Comparison of ENCODE assay signal across 8 mouse cellular contexts in genomic region chr19:6118677-6119185, GRCm38 (mm10). TPM values are rescaled to one million over a fixed set of nuclear protein-coding genes. Genes with fewer than 3 reads are reported as not detected.
DNase-seq lines count a peak whose midpoint lies in the region; ATAC-seq and TF ChIP-seq lines count a peak whose summit lies in the region.

No protein-coding gene starts in this region.

- 0 out of 2 replicates have a peak, but pooled peaks have one; percentile 2 for ATAC-seq in heart, embryonic 14.5 days (ENCODE audit: insufficient number of reproducible peaks, insufficient read depth, low FRiP score, low read depth)
- ATAC-seq in liver, embryonic 11.5 days (replicated peaks; ENCODE audit: low FRiP score): no peak
- ATAC-seq in stomach, embryonic 16.5 days (ENCODE audit: insufficient read depth, low FRiP score): peak; percentile 11; the same call in 1 of the 2 replicates

- no peak for TF ChIP-seq CTCF in ES-Bruce4 (IDR thresholded peaks at IDR 0.05; ENCODE audit: low read depth, low read length)

- H3K36me3 ChIP-seq in heart, embryonic 14.5 days (ENCODE audit: control insufficient read depth, insufficient read depth, low read length): peaks cover 33% of the 10 kb centered on the region
- H3K36me3 ChIP-seq in ES-Bruce4 (ENCODE audit: control insufficient read depth, insufficient read depth, low read length, poor library complexity, severe bottlenecking): peaks cover 14% of the 10 kb centered on the region
- H3K36me3 ChIP-seq in forebrain, embryonic 10.5 days (replicated peaks): peaks cover 40% of the 10 kb centered on the region
- H3K36me3 ChIP-seq in liver, embryonic 11.5 days (ENCODE audit: control insufficient read depth, insufficient read depth, low read length): peaks cover 17% of the 10 kb centered on the region; the same call in 1 of the 2 replicates
- H3K36me3 ChIP-seq in stomach, embryonic 16.5 days (ENCODE audit: control insufficient read depth, insufficient read depth, low read length): 0 out of 2 replicates have a peak, but pooled peaks cover 8% of the 10 kb centered on the region

- peak overlapping the region; percentile 66 to 78 for H3K4me3 ChIP-seq in heart, embryonic 14.5 days (ENCODE audit: control insufficient read depth in 1 of 2, insufficient read depth in 1 of 2, low read depth in 1 of 2, low read length in 2 of 2)
- peak overlapping the region; percentile 57 for H3K4me3 ChIP-seq in ES-Bruce4 (ENCODE audit: low read depth, low read length)
- peak overlapping the region; percentile 96 for H3K4me3 ChIP-seq in forebrain, embryonic 10.5 days
- H3K4me3 ChIP-seq in liver, embryonic 11.5 days (ENCODE audit: low read depth, low read length): peak overlapping the region; percentile 82
- peak overlapping the region; percentile 90 for H3K4me3 ChIP-seq in stomach, embryonic 16.5 days (replicated peaks; ENCODE audit: low read length)

- no peaks in the 10 kb centered on the region for H3K27me3 ChIP-seq in heart, embryonic 14.5 days (ENCODE audit: control insufficient read depth, insufficient read depth, low read length)
- H3K27me3 ChIP-seq in ES-Bruce4 (ENCODE audit: control insufficient read depth, insufficient read depth, low read length, poor library complexity, severe bottlenecking): no peaks in the 10 kb centered on the region
- H3K27me3 ChIP-seq in forebrain, embryonic 10.5 days (ENCODE audit: poor library complexity, severe bottlenecking): no peaks in the 10 kb centered on the region
- H3K27me3 ChIP-seq in liver, embryonic 11.5 days (replicated peaks; ENCODE audit: control insufficient read depth, insufficient read depth, low read length): no peaks in the 10 kb centered on the region
- H3K27me3 ChIP-seq in stomach, embryonic 16.5 days (ENCODE audit: control insufficient read depth, insufficient read depth, low read length): no peaks in the 10 kb centered on the region

- no peak for TF ChIP-seq POLR2A in ES-Bruce4 (IDR thresholded peaks at IDR 0.05; ENCODE audit: insufficient read depth, low read length)

- no peaks in the 10 kb centered on the region for H3K9me3 ChIP-seq in heart, embryonic 14.5 days (ENCODE audit: control insufficient read depth, low read length)
- H3K9me3 ChIP-seq in ES-Bruce4 (replicated peaks; ENCODE audit: control insufficient read depth, insufficient read depth, low read length, poor library complexity, severe bottlenecking): no peaks in the 10 kb centered on the region
- H3K9me3 ChIP-seq in forebrain, embryonic 10.5 days: no peaks in the 10 kb centered on the region
- H3K9me3 ChIP-seq in liver, embryonic 11.5 days (ENCODE audit: control insufficient read depth, low read length): no peaks in the 10 kb centered on the region
- no peaks in the 10 kb centered on the region for H3K9me3 ChIP-seq in stomach, embryonic 16.5 days (replicated peaks; ENCODE audit: control insufficient read depth, low read length)

- no peak for DNase-seq in heart, postnatal 4 days
- DNase-seq in forebrain, embryonic 10.5 days (ENCODE audit: extremely low spot score, low spot score): no peak
- DNase-seq in liver, embryonic 11.5 days (ENCODE audit: low spot score): no peak
- no peak for DNase-seq in gastrocnemius, adult 18-20 months (ENCODE audit: low spot score)
- DNase-seq in MN1 (ENCODE audit: low spot score): no peak

- H3K4me2 ChIP-seq in heart, embryonic 14.5 days (ENCODE audit: low read length): peak overlapping the region; percentile 85
- peak overlapping the region; percentile 85 for H3K4me2 ChIP-seq in liver, embryonic 11.5 days
- H3K4me2 ChIP-seq in stomach, embryonic 16.5 days (ENCODE audit: low read depth, low read length): peak overlapping the region; percentile 87

- no peak for TF ChIP-seq EP300 in ES-Bruce4 (IDR thresholded peaks at IDR 0.05; ENCODE audit: insufficient read depth, low read depth, low read length)

- H3K27ac ChIP-seq in heart, embryonic 14.5 days (replicated peaks in 1 of 2; ENCODE audit: control insufficient read depth in 1 of 2, insufficient read depth in 1 of 2, low read depth in 2 of 2, low read length in 2 of 2): peak overlapping the region; percentile 70 to 96
- H3K27ac ChIP-seq in ES-Bruce4 (ENCODE audit: insufficient read depth, low read length): peak overlapping the region; percentile 72
- peak overlapping the region; percentile 98 for H3K27ac ChIP-seq in forebrain, embryonic 10.5 days
- peak overlapping the region; percentile 98; the same call in 1 of the 2 replicates for H3K27ac ChIP-seq in liver, embryonic 11.5 days (ENCODE audit: low read depth, low read length)
- H3K27ac ChIP-seq in stomach, embryonic 16.5 days (ENCODE audit: low read length): peak overlapping the region; percentile 98

- peak overlapping the region; percentile 92 for H3K9ac ChIP-seq in heart, embryonic 14.5 days (ENCODE audit: low read length)
- peak overlapping the region; percentile 86; the same call in 1 of the 2 replicates for H3K9ac ChIP-seq in ES-Bruce4 (ENCODE audit: low read depth, poor library complexity, severe bottlenecking)
- peak overlapping the region; percentile 93; the same call in 1 of the 2 replicates for H3K9ac ChIP-seq in liver, embryonic 11.5 days (ENCODE audit: low read depth, low read length)
- peak overlapping the region; percentile 92 for H3K9ac ChIP-seq in stomach, embryonic 16.5 days (ENCODE audit: low read length)

- WGBS in heart, embryonic 14.5 days: 1% methylated on average over 8 of the region's 8 CpGs
- WGBS in forebrain, embryonic 10.5 days: under 1% methylated on average over 8 of the region's 8 CpGs
- 6% methylated on average over 8 of the region's 8 CpGs for WGBS in liver, embryonic 11.5 days
- under 1% methylated on average over 8 of the region's 8 CpGs for WGBS in stomach, embryonic 16.5 days

- H3K4me1 ChIP-seq in heart, embryonic 14.5 days (ENCODE audit: control insufficient read depth in 2 of 2, insufficient read depth in 2 of 2, low read length in 2 of 2): peaks cover 10 to 19% of the 10 kb centered on the region in 2 experiments
- peaks cover 2% of the 10 kb centered on the region for H3K4me1 ChIP-seq in ES-Bruce4 (ENCODE audit: control insufficient read depth, insufficient read depth, low read length)
- H3K4me1 ChIP-seq in forebrain, embryonic 10.5 days: peaks cover 46% of the 10 kb centered on the region
- peaks cover 10% of the 10 kb centered on the region for H3K4me1 ChIP-seq in liver, embryonic 11.5 days (replicated peaks; ENCODE audit: control insufficient read depth, insufficient read depth, low read length)
- peaks cover 17% of the 10 kb centered on the region; the same call in 1 of the 2 replicates for H3K4me1 ChIP-seq in stomach, embryonic 16.5 days (ENCODE audit: control insufficient read depth, insufficient read depth, low read length)

RNA-seq across cellular contexts. Expression of gene Sac3d1, which starts 0.3 kb away (rescaled TPM):
- polyA plus RNA-seq in heart, embryonic 14.5 days (2014; fragmentation: Nextera tagmentation; extraction: Ambion mirVana): 36.0 and 36.3 TPM in 2 replicates
- total RNA-seq in heart, postnatal 4 days (2021): 10 to 100 TPM; 17.4 to 17.6 TPM
- polyA plus RNA-seq in ES-Bruce4 (2011; ENCODE audit: insufficient read depth, insufficient read length, low read depth, missing spikeins): 13.5 and 17.6 TPM in 2 replicates
- 64.2 and 64.6 TPM in 2 replicates for polyA plus RNA-seq in forebrain, embryonic 10.5 days (2016; fragmentation: Nextera tagmentation; extraction: Ambion mirVana)
- 56.1 and 60.8 TPM in 2 replicates for polyA plus RNA-seq in liver, embryonic 11.5 days (2014; fragmentation: Nextera tagmentation; extraction: Ambion mirVana)
- 23.8 and 25.2 TPM in 2 replicates for polyA plus RNA-seq in stomach, embryonic 16.5 days (2015; fragmentation: Nextera tagmentation; extraction: Ambion mirVana)
- total RNA-seq in gastrocnemius, adult 18-20 months (2021): 1 to 10 TPM; 8.6 to 9.7 TPM

RNA-seq across cellular contexts. Expression of gene Snx15, which starts 9.4 kb away (rescaled TPM):
- polyA plus RNA-seq in heart, embryonic 14.5 days (2014; fragmentation: Nextera tagmentation; extraction: Ambion mirVana): 21.5 and 23.9 TPM in 2 replicates
- 10 to 100 TPM; 13.4 to 13.7 TPM for total RNA-seq in heart, postnatal 4 days (2021)
- 8.6 and 10.0 TPM in 2 replicates for polyA plus RNA-seq in ES-Bruce4 (2011; ENCODE audit: insufficient read depth, insufficient read length, low read depth, missing spikeins)
- polyA plus RNA-seq in forebrain, embryonic 10.5 days (2016; fragmentation: Nextera tagmentation; extraction: Ambion mirVana): 24.1 and 25.6 TPM in 2 replicates
- 34.6 and 35.1 TPM in 2 replicates for polyA plus RNA-seq in liver, embryonic 11.5 days (2014; fragmentation: Nextera tagmentation; extraction: Ambion mirVana)
- 30.9 and 31.9 TPM in 2 replicates for polyA plus RNA-seq in stomach, embryonic 16.5 days (2015; fragmentation: Nextera tagmentation; extraction: Ambion mirVana)
- 10 to 100 TPM in 1 of 2 experiments, 1 to 10 TPM in 1; 9.7 to 10.9 TPM for total RNA-seq in gastrocnemius, adult 18-20 months (2021)

RNA-seq across cellular contexts. Expression of gene Naaladl1, which starts 13.1 kb away (rescaled TPM):
- 0.12 and 0.20 TPM in 2 replicates for polyA plus RNA-seq in heart, embryonic 14.5 days (2014; fragmentation: Nextera tagmentation; extraction: Ambion mirVana)
- under 1 TPM; 0.50 to 0.52 TPM for total RNA-seq in heart, postnatal 4 days (2021)
- 2.9 and 3.5 TPM in 2 replicates for polyA plus RNA-seq in ES-Bruce4 (2011; ENCODE audit: insufficient read depth, insufficient read length, low read depth, missing spikeins)
- polyA plus RNA-seq in forebrain, embryonic 10.5 days (2016; fragmentation: Nextera tagmentation; extraction: Ambion mirVana): 0.82 and 0.88 TPM in 2 replicates
- 2.0 and 2.4 TPM in 2 replicates for polyA plus RNA-seq in liver, embryonic 11.5 days (2014; fragmentation: Nextera tagmentation; extraction: Ambion mirVana)
- polyA plus RNA-seq in stomach, embryonic 16.5 days (2015; fragmentation: Nextera tagmentation; extraction: Ambion mirVana): 1.2 and 2.9 TPM in 2 replicates
- total RNA-seq in gastrocnemius, adult 18-20 months (2021): not detected

RNA-seq across cellular contexts. Expression of gene Batf2, which starts 22.1 kb away (rescaled TPM):
- polyA plus RNA-seq in heart, embryonic 14.5 days (2014; fragmentation: Nextera tagmentation; extraction: Ambion mirVana): 0.30 TPM in 1 of 2 replicates, not detected in the other
- total RNA-seq in heart, postnatal 4 days (2021): under 1 TPM; 0.21 to 0.38 TPM
- polyA plus RNA-seq in ES-Bruce4 (2011; ENCODE audit: insufficient read depth, insufficient read length, low read depth, missing spikeins): not detected in 2 replicates
- not detected in 2 replicates for polyA plus RNA-seq in forebrain, embryonic 10.5 days (2016; fragmentation: Nextera tagmentation; extraction: Ambion mirVana)
- 0.15 TPM in 1 of 2 replicates, not detected in the other for polyA plus RNA-seq in liver, embryonic 11.5 days (2014; fragmentation: Nextera tagmentation; extraction: Ambion mirVana)
- polyA plus RNA-seq in stomach, embryonic 16.5 days (2015; fragmentation: Nextera tagmentation; extraction: Ambion mirVana): 0.25 and 0.44 TPM in 2 replicates
- under 1 TPM; 0.37 to 0.43 TPM for total RNA-seq in gastrocnemius, adult 18-20 months (2021)

RNA-seq across cellular contexts. Expression of gene Arl2, which starts 22.6 kb away (rescaled TPM):
- 61.3 and 70.7 TPM in 2 replicates for polyA plus RNA-seq in heart, embryonic 14.5 days (2014; fragmentation: Nextera tagmentation; extraction: Ambion mirVana)
- total RNA-seq in heart, postnatal 4 days (2021): 10 to 100 TPM; 62.3 to 62.8 TPM
- polyA plus RNA-seq in ES-Bruce4 (2011; ENCODE audit: insufficient read depth, insufficient read length, low read depth, missing spikeins): 38.7 and 40.4 TPM in 2 replicates
- 112 and 113 TPM in 2 replicates for polyA plus RNA-seq in forebrain, embryonic 10.5 days (2016; fragmentation: Nextera tagmentation; extraction: Ambion mirVana)
- polyA plus RNA-seq in liver, embryonic 11.5 days (2014; fragmentation: Nextera tagmentation; extraction: Ambion mirVana): 70.6 and 73.4 TPM in 2 replicates
- 96.8 and 106 TPM in 2 replicates for polyA plus RNA-seq in stomach, embryonic 16.5 days (2015; fragmentation: Nextera tagmentation; extraction: Ambion mirVana)
- 10 to 100 TPM; 73.7 to 73.9 TPM for total RNA-seq in gastrocnemius, adult 18-20 months (2021)
